Mouse (Mus musculus): ENCODE results near the gene Tdp1. TPM values are rescaled to one million over a fixed set of nuclear protein-coding genes. Genes with fewer than 3 reads are reported as not detected.

The Tdp1 gene
- polyA plus RNA-seq, 1 experiment, result 6.7 TPM

DNA sequence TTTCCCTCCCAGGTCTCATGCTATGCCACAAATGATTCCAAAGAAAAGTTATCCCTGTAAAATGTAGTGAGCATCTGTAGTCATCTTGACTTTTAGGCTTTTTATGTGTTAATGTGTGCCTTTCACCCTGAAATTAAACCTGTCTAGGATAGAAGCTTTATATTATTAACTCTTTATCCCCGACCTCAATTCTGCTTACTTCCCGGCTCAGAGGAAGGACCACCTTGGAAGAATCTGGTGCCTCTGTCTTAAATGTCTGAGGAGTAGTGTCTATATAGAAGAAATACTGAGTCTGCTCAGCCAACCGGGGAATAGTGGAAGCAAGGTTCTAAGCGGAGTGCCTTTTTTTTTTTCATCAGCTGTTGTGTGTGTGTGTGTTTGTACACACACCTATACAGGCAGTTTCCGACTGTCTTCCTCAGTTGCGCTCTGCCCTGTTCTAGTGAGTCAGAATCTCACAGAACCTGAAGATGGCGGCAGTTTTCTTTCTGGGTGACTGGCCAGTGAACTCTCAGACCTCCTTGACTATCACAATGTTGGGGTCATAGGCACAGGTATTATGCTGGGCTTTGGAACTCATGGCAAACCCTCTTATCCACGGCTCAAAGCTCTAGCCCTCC is 1.1 kb downstream of the Tdp1 start:
- H3K4me1 ChIP-seq, result peaks cover 44% of the 10 kb centered on the region
- H3K36me3 ChIP-seq (replicated peaks; ENCODE audit: low read length), result peaks cover 24% of the 10 kb centered on the region
- H3K4me3 ChIP-seq (replicated peaks), result peak overlapping the region; percentile 98
- H3K9me3 ChIP-seq, result no peaks in the 10 kb centered on the region
- no peaks in the 10 kb centered on the region for H3K27me3 ChIP-seq (replicated peaks)
- TF ChIP-seq FLI1 (IDR thresholded peaks at IDR 0.05; ENCODE audit: low read length) (no peak), GATA1 (IDR thresholded peaks at IDR 0.05; ENCODE audit: borderline replicate concordance, low read length) (no peak)

DNA sequence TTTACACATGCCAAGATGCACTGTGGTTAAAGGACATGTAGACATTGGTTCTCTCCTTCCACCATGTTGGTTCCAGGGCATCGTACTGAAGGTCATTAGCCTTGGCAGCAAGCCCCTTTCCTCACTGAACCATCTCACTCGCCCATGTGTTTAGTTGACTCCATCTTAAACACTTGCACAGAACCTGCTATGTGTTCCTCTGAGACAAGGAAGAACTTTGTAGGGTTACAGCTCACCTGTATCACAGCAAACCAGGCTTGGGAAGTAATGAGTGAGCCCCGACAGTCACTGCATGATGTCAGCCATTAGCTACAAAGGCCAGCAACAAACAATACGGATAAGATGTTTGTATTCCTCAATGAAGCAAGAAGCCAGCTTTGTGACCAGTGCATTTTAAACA is 13.5 kb downstream of the Tdp1 start:
- TF ChIP-seq GATA1 (IDR thresholded peaks at IDR 0.05; ENCODE audit: borderline replicate concordance, low read length) (no peak), FLI1 (IDR thresholded peaks at IDR 0.05; ENCODE audit: low read length) (no peak)
- no peaks in the 10 kb centered on the region for H3K9me3 ChIP-seq
- H3K4me1 ChIP-seq, result peaks cover 17% of the 10 kb centered on the region
- peaks cover 92% of the 10 kb centered on the region for H3K36me3 ChIP-seq (replicated peaks; ENCODE audit: low read length)
- H3K27me3 ChIP-seq (replicated peaks), result no peaks in the 10 kb centered on the region
- H3K4me3 ChIP-seq (replicated peaks), result no peak overlapping the region

DNA sequence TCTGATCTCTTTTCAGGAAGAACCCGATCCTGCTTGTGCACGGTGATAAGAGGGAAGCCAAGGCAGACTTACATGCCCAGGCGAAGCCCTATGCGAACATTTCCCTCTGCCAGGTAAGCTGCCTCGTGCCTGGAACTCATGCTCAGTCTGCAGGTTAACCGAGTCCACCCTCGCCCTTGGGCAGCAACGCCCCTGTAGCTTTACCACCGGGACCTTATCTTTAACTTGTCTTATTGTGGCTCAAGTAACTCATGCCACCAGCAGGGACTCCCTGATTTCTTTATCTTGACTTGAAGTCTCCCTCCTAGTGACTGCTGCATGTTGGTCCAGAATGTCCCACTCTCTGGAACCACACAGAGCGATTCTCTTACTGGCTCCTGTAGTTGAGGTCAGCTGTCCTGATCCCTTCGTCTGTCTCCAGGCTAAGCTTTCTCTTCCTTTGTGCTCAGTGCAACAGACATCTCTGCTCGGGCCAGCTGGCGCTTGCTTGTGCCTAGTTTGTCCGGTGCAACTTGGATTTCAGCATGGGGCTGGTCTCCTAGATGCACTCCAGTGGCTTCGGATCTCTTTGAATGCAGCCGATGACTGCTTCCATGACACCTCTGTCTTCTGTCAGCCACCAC is 14.0 kb downstream of the Tdp1 start:
- Histone ChIP-seq H3K36me3 (replicated peaks; ENCODE audit: low read length) (peaks cover 92% of the 10 kb centered on the region), H3K27me3 (replicated peaks) (no peaks in the 10 kb centered on the region), H3K4me1 (peaks cover 19% of the 10 kb centered on the region), H3K9me3 (no peaks in the 10 kb centered on the region), H3K4me3 (replicated peaks) (no peak overlapping the region)
- no peak for TF ChIP-seq FLI1 (IDR thresholded peaks at IDR 0.05; ENCODE audit: low read length)
- TF ChIP-seq GATA1 (IDR thresholded peaks at IDR 0.05; ENCODE audit: borderline replicate concordance, low read length), result no peak

DNA sequence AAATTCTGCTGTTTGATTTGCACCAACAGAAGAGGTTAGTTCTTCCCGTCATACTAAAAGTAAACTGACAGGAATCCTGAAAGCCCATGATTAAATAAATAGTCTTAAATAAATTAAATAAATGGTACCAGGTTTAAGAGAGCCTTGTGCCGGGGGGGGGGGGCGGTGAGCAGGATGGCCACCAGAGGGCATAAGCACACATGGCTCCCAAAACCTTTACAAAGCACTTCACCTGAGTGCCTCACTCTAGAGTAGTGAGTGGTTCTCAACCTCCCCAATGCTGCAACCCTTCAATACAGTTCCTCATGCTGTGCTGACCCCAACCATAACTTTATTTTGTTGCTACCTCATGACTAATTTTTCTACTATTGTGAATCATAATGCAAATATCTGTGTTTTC is 15.7 kb downstream of the Tdp1 start:
- H3K4me3 ChIP-seq (replicated peaks), result no peak overlapping the region
- TF ChIP-seq GATA1 (IDR thresholded peaks at IDR 0.05; ENCODE audit: borderline replicate concordance, low read length) (no peak), FLI1 (IDR thresholded peaks at IDR 0.05; ENCODE audit: low read length) (no peak)
- H3K36me3 ChIP-seq (replicated peaks; ENCODE audit: low read length), result peaks cover 92% of the 10 kb centered on the region
- peaks cover 19% of the 10 kb centered on the region for H3K4me1 ChIP-seq
- no peaks in the 10 kb centered on the region for H3K9me3 ChIP-seq
- H3K27me3 ChIP-seq (replicated peaks), result no peaks in the 10 kb centered on the region

DNA sequence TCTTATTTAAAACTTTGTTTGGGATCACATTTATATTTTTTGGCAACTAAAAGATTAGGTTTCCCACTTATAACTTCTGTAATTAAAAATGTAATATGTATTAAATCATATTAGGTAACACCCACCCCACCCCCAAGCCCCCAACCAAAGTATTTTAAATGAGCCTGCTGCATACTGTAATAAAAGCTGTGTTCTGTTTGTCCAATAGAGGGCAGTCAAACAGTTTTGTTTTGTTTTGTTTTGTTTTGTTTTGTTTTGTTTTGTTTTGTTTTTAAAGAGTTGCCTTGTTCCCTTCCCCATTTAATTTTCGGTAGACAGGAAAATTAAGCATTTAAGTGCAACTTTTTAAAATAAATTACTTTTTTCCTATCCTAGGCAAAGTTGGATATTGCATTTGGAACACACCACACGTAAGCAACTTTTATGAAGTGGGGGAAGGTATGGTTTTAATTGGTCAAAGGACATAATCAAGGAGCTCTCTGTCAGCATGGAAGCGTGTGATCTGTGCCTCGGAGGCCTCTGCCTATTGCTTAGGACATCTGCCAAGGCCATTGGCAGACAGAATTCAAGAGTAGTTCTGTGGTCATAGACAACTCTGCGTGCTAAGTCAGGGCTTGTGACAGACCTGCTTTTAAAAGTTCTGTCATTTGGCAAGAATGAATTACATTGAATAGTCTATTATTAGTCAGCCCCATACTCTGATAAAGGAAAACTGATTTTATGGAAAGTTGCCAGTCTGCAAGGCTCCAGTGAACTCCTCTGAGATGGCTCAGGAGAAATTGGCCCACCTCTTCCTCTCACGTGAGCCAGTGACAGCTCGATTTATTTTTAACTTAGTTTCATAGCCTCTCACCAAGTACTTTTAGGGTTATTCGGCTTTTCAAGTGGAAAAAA is 17.9 kb downstream of the Tdp1 start:
- Histone ChIP-seq H3K4me1 (peaks cover 19% of the 10 kb centered on the region), H3K36me3 (replicated peaks; ENCODE audit: low read length) (peaks cover 92% of the 10 kb centered on the region), H3K4me3 (replicated peaks) (no peak overlapping the region), H3K9me3 (no peaks in the 10 kb centered on the region), H3K27me3 (replicated peaks) (no peaks in the 10 kb centered on the region)
- TF ChIP-seq FLI1 (IDR thresholded peaks at IDR 0.05; ENCODE audit: low read length), result no peak
- no peak for TF ChIP-seq GATA1 (IDR thresholded peaks at IDR 0.05; ENCODE audit: borderline replicate concordance, low read length)

DNA sequence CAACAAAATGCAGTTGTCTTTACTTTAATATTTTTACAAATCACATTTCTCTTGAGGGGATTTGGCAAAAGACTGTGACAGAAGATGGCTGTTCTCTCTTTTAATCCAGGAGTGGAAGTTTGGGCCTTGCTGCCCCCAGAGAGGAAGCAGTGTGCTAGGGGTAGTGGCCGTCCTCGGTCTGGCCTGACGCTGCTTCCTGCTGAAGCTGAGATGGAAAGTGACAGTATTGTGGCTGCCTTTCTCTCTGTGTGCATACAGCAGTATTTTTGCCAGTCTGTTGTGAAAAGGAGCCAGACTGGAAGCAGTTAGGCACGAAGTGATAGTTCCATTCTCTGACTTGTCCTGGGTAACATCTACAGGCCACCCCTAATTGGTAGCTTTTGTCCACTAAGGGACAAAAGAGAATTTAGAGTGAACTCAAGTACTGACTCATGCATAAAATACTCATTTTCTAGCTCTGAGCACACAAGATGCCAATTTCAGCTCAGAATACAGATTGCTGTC is 18.6 kb downstream of the Tdp1 start:
- H3K9me3 ChIP-seq, result no peaks in the 10 kb centered on the region
- H3K4me3 ChIP-seq (replicated peaks), result no peak overlapping the region
- peaks cover 16% of the 10 kb centered on the region for H3K4me1 ChIP-seq
- peaks cover 92% of the 10 kb centered on the region for H3K36me3 ChIP-seq (replicated peaks; ENCODE audit: low read length)
- H3K27me3 ChIP-seq (replicated peaks), result no peaks in the 10 kb centered on the region
- TF ChIP-seq GATA1 (IDR thresholded peaks at IDR 0.05; ENCODE audit: borderline replicate concordance, low read length) (no peak), FLI1 (IDR thresholded peaks at IDR 0.05; ENCODE audit: low read length) (no peak)

DNA sequence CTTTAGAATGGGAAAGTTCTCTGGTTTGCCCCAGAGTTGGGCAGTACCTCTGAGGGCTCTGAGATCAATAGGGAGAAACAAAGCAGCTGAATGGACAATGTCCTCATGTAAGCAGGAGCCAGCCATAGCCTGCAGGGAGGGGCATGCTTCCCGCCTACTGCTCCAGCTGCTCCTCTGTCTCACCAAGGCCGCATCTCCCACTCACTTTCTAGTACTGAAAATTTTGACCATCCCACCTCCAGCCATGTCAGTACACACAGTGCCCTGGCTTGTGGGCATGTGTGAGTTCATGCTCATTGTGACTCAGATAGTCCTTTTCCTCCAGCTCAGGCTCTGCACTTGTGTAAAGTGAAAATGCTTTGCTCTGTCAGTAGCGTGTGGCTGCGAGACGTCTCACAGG is 20.2 kb downstream of the Tdp1 start:
- TF ChIP-seq FLI1 (IDR thresholded peaks at IDR 0.05; ENCODE audit: low read length) (no peak), GATA1 (IDR thresholded peaks at IDR 0.05; ENCODE audit: borderline replicate concordance, low read length) (no peak)
- peaks cover 8% of the 10 kb centered on the region for H3K4me1 ChIP-seq
- no peaks in the 10 kb centered on the region for H3K27me3 ChIP-seq (replicated peaks)
- H3K9me3 ChIP-seq, result no peaks in the 10 kb centered on the region
- peaks cover 92% of the 10 kb centered on the region for H3K36me3 ChIP-seq (replicated peaks; ENCODE audit: low read length)
- H3K4me3 ChIP-seq (replicated peaks), result no peak overlapping the region

DNA sequence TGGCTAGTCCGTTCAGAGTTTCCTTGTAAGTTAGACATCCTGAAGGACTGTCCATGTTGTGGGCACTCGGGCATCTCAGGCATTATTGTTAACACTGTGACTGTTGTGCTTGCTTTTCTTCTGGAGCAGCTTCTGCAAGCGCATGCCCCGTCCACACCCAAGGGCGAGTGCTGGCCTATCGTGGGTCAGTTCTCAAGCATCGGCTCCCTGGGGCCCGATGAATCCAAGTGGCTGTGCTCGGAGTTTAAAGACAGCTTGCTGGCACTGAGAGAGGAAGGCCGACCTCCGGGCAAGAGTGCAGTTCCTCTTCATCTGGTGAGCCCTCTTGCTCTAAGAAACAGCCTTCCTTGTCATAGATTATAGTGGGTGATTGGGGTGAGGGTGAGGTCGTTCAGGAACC is 27.1 kb downstream of the Tdp1 start:
- Histone ChIP-seq H3K4me1 (no peaks in the 10 kb centered on the region), H3K27me3 (replicated peaks) (no peaks in the 10 kb centered on the region), H3K4me3 (replicated peaks) (no peak overlapping the region), H3K36me3 (replicated peaks; ENCODE audit: low read length) (peaks cover 94% of the 10 kb centered on the region), H3K9me3 (no peaks in the 10 kb centered on the region)
- TF ChIP-seq FLI1 (IDR thresholded peaks at IDR 0.05; ENCODE audit: low read length) (no peak), GATA1 (IDR thresholded peaks at IDR 0.05; ENCODE audit: borderline replicate concordance, low read length) (no peak)

DNA sequence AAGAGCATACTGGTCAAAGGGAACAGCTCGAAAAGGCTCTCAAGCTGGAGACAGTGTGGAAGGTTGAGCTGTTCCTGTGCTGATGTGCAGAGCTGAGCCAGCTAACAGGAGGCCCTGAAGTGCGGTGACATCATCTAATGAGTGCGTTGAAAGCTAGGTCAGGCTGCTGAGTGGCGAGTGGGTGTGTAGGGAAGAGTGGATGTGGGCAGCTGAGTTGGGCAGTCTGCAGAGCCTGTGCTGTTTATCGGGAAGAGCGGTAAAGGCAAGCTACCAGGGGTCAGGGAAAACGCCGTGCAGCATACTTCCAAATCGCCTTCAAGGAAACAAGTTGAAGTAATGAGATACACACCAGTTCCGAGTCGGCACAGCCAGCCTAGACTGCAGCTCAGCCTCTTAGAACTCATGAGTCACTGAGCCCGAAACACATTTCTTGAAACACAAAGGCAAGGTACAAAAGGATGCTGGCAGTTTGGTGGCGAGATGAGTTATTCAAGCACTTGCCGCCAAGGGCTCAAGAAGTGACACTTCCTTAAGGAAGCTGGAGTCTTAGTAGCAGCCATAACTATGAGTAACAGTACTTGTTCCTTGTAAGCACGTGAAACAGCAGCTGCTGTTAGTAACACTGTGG is 33.6 kb downstream of the Tdp1 start:
- H3K36me3 ChIP-seq (replicated peaks; ENCODE audit: low read length), result peaks cover 83% of the 10 kb centered on the region
- H3K9me3 ChIP-seq, result no peaks in the 10 kb centered on the region
- peak overlapping the region; percentile 33 for H3K4me3 ChIP-seq (replicated peaks)
- TF ChIP-seq FLI1 (IDR thresholded peaks at IDR 0.05; ENCODE audit: low read length) (no peak), GATA1 (IDR thresholded peaks at IDR 0.05; ENCODE audit: borderline replicate concordance, low read length) (no peak)
- no peaks in the 10 kb centered on the region for H3K27me3 ChIP-seq (replicated peaks)
- H3K4me1 ChIP-seq, result peaks cover 3% of the 10 kb centered on the region; the same call in 1 of the 2 replicates
